Mouse (Mus musculus) adrenal gland, postnatal 25 days (tissue): ENCODE data around the gene Klc3. TPM values are rescaled to one million over a fixed set of nuclear protein-coding genes. Genes with fewer than 3 reads are reported as not detected.
A peak's percentile ranks its signal among the peaks of the same experiment; 100 is the strongest.

Source experiments
- DNase-seq: peaks from one replicate; pipeline ENCODE4 v3.0.0; 2021; ENCODE audit warnings: mixed read lengths
- long read RNA-seq: library from polyadenylated mRNA; stranded (forward); transcript quantifications from one replicate; pipeline ENCODE4 v2.0.0, GENCODE M21; 2021
- total RNA-seq: library from RNA; stranded (reverse); gene quantifications from 2 replicates; pipeline ENCODE4 v1.2.3, GENCODE M21; 2021

Klc3 gene
- 1.9 and 2.9 TPM in 2 replicates for total RNA-seq
- long read RNA-seq: 0 reads

- peak; percentile 54 for DNase-seq
Measured at GRCm38 (mm10) chr7:19403731-19404296, at the start of gene Klc3. Gene Klc3, minus strand, starts transcription at chr7:19404104.

- DNase-seq: no peak
Measured at GRCm38 (mm10) chr7:19449165-19449564, 45.3 kb upstream of the Klc3 start.

GRCm38 (mm10) chr7:19447689-19448088 lies 43.8 kb upstream of the Klc3 start:
- no peak for DNase-seq

GRCm38 (mm10) chr7:19444801-19445200 lies 40.9 kb upstream of the Klc3 start:
- DNase-seq: no peak

GRCm38 (mm10) chr7:19443344-19443743 lies 39.4 kb upstream of the Klc3 start:
- DNase-seq: peak; percentile 86

GRCm38 (mm10) chr7:19441448-19442091 lies 37.7 kb upstream of the Klc3 start:
- no peak for DNase-seq

- no peak for DNase-seq
Measured at GRCm38 (mm10) chr7:19437048-19437447, 33.1 kb upstream of the Klc3 start.

- no peak for DNase-seq
Measured at GRCm38 (mm10) chr7:19436276-19436675, 32.4 kb upstream of the Klc3 start.

GRCm38 (mm10) chr7:19432475-19432874 lies 28.6 kb upstream of the Klc3 start:
- DNase-seq: no peak

- DNase-seq: no peak
Measured at GRCm38 (mm10) chr7:19430402-19430801, 26.5 kb upstream of the Klc3 start.

- DNase-seq: no peak
Measured at GRCm38 (mm10) chr7:19429726-19430125, 25.8 kb upstream of the Klc3 start.

GRCm38 (mm10) chr7:19427999-19428650 lies 24.2 kb upstream of the Klc3 start:
- DNase-seq: no peak

- DNase-seq: no peak
Measured at GRCm38 (mm10) chr7:19426888-19427287, 23.0 kb upstream of the Klc3 start.

GRCm38 (mm10) chr7:19426349-19426748 lies 22.4 kb upstream of the Klc3 start:
- DNase-seq: no peak

- no peak for DNase-seq
Measured at GRCm38 (mm10) chr7:19424051-19424450, 20.1 kb upstream of the Klc3 start.

GRCm38 (mm10) chr7:19423083-19423482 lies 19.2 kb upstream of the Klc3 start:
- DNase-seq: no peak

GRCm38 (mm10) chr7:19420821-19421636 lies 17.1 kb upstream of the Klc3 start:
- peak; percentile 89 for DNase-seq

GRCm38 (mm10) chr7:19420121-19420520 lies 16.2 kb upstream of the Klc3 start:
- no peak for DNase-seq

- no peak for DNase-seq
Measured at GRCm38 (mm10) chr7:19416590-19416989, 12.7 kb upstream of the Klc3 start.

- no peak for DNase-seq
Measured at GRCm38 (mm10) chr7:19413525-19413924, 9.6 kb upstream of the Klc3 start.

GRCm38 (mm10) chr7:19411783-19412182 lies 7.9 kb upstream of the Klc3 start:
- DNase-seq: no peak

- peak; percentile 82 for DNase-seq
Measured at GRCm38 (mm10) chr7:19410766-19411344, 7.0 kb upstream of the Klc3 start.
